Mouse (Mus musculus) kidney, adult 2 months (tissue): Measurements from ENCODE around the gene Tnfsf12.

Experiments
- CTCF ChIP-seq: fragments of 200-500 bp; conservative IDR thresholded peaks from 2 replicates; pipeline ENCODE4 v1.5.1; 2011; ENCODE audit warnings: low read depth, mild to moderate bottlenecking, control low read depth, low read length, moderate library complexity, mixed read lengths; ENCODE audit not compliant: insufficient read depth, insufficient read length
- POLR2A ChIP-seq: fragments of 200-500 bp; IDR thresholded peaks from one replicate; pipeline ENCODE4 v1.6.1; 2011; ENCODE audit warnings: low read depth, low read length, control low read depth

- no peak for TF ChIP-seq CTCF
- TF ChIP-seq POLR2A = no peak
Measured at GRCm38 (mm10) chr11:69693421-69693965, 2.2 kb downstream of the Tnfsf12 start.
